Mouse (Mus musculus) spleen, adult 18-20 months (tissue): ENCODE results near the gene Cfd.

ENCODE experiments used
- DNase-seq, 2 experiments: peaks; one replicate each; pipeline ENCODE4 v3.0.0; 2022; ENCODE audit warnings: mixed read lengths in 2 of 2

Cfd gene

DNA sequence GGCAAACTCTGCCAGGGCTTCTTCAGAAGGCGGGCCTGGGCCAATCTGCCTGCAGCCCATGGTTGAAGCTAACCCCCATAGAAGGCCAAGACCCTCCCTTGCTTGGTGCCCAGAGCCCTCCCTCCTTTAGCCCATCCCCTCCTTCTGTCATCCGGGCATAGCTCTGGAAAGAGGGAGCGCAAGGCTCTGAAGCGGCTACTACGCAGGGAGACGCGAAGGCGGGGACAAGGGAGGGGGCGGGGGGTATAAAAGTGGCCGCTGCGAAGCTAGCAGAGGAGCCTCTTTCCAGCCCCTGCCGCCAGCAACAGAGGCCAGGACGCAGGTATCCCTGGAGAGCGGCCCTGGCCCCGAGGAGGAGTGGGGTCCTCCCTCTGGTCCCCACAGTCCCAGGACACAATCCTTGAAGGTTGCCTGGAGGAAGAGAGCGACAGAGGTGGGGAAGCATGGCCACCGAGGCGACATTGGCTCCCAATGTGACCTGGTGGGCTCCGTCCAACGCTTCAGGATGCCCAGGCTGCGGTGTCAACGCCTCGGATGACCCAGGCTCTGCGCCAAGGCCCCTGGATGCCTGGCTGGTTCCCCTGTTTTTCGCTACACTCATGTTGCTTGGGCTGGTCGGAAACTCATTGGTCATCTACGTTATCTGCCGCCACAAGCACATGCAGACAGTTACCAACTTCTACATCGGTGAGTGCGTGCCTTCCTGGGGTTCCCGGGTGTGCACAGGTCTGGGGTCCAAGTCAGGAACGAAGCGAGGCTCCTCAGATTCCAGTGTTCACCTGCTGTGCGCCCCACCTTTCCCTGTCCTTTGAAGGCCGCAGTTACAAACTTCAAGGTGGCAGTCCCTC, 27.8 kb downstream of the Cfd start:
- DNase-seq = no peak

DNA sequence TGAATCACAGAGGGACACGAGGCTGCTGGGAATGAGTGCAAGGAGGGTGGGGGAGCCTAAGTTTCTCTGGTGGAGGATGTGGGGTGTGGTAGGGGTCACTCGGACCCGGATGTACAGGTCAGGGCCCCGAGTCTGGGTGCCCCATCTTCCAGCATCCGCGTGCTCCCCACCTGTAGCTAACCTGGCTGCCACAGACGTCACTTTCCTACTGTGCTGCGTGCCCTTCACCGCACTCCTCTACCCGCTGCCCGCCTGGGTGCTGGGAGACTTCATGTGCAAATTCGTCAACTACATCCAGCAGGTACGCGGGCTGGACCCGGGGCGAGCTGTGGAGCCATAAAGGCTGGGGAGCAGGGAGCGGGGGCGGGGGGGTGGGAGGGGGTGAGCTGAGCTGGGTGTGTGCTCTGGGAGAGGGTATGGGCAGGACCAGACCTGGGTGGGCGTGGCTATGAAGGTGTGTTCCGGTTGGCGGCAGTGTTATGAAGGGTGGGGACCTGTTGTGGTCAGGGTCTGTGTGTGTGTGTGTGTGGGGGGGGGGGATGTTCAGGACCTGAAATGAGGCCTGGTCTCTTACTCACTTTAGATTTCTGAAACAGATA, 28.7 kb downstream of the Cfd start:
- DNase-seq = no peak

DNA sequence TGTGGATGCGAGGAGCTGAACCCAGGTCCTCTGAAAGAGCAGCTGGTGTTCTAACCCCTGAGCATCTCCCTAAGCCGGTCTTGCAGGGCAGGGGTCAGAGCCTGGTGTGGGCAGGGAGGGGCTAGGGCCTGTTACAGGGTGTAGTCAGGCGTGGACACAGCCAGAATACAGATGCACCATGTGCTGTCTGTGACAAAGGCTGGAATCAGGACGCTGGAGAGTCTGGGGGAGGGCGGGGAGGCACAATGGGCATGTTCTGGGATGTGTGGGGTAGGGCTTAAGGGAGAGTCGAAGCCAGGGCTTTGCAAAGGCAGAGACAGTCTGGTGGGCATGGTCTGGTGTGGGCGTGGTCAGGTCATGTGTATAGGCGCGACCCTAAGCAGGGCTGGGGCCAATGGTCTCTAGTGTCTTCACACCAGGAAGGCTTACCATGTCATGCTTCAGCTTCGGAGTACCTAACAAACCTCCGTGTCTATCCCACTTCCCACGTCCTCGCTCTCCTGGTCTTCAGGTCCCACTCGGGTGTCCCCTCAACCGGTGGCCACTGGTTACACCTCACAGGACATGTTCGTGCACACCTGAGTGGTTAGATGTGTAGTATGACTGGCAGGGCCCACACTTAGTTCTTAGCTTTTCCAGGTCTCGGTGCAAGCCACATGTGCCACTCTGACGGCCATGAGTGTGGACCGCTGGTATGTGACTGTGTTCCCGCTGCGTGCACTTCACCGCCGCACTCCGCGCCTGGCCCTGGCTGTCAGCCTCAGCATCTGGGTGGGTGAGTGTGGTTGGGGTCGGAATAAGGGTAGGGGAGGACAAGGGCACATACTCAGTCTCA, 29.6 kb downstream of the Cfd start:
- DNase-seq = no peak

DNA sequence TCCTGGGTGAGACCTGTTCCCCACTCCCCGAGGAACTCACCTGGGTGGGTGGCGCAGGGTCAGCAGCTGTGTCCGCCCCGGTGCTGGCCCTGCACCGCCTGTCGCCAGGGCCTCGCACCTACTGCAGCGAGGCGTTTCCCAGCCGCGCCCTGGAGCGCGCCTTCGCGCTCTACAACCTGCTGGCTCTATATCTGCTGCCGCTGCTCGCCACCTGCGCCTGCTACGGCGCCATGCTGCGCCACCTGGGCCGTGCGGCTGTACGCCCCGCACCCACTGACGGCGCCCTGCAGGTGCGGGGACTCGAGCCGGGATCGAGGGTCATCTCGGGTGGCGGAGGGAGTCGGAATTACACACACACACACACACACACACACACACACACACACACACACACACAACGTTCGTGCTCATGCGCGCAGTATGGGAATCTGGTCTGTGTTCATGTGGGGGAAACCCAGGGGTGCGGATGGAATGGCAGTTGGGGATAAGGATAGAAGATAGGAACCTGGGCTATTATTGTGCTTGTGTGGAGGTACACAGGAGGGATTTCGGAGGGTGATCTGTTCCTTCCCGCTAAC, 30.4 kb downstream of the Cfd start, which contains the start of gene R3hdm4:
Gene R3hdm4, minus strand, starts transcription at position 251 of the 578 bp plus-strand sequence.
- DNase-seq = no peak

DNA sequence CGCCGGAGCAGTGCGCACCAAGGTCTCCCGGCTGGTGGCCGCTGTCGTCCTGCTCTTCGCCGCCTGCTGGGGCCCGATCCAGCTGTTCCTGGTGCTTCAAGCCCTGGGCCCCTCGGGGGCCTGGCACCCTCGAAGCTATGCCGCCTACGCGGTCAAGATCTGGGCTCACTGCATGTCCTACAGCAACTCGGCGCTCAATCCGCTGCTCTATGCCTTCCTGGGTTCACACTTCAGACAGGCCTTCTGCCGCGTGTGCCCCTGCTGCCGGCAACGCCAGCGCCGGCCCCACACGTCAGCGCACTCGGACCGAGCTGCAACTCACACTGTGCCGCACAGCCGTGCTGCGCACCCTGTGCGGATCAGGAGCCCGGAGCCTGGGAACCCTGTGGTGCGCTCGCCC, 30.9 kb downstream of the Cfd start:
- DNase-seq = no peak

DNA sequence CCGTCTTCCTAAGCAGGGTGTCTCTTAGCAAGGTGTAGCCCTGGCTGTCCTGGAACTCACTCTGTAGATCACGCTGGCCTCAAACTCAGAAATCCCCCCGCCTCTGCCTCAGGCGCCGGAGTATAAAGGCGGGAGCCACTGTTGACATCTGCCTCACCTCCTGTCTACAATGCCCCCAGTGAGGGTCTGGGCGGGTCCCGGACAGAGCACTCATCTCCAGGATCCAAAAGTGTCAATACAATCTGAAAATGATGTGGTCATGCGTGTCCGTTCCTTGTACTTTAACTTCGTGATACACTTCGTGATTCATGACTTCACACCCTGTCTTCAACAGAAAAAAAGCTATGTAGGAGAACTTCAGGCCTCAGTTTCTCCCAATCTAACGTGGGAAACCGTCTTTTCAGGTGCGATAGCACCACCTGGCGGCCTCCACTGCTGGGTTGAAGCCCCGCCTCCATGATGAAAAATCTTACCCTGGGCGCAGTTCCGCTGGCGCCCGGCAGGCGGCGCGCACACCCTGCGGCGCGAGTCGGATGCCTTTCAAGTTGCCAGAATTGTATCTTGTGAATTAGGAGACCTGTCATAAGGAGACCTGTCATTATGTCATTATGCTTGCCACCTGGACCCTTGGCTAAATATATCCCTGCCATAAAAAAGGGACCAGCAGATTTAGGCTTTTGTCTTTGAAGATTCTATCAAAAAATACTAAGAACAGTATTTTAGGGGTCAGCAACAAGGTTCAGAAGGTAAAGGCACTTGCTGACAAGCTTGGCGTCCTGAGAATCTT, 34.5 kb downstream of the Cfd start:
- DNase-seq = peak; percentile 85 to 97

DNA sequence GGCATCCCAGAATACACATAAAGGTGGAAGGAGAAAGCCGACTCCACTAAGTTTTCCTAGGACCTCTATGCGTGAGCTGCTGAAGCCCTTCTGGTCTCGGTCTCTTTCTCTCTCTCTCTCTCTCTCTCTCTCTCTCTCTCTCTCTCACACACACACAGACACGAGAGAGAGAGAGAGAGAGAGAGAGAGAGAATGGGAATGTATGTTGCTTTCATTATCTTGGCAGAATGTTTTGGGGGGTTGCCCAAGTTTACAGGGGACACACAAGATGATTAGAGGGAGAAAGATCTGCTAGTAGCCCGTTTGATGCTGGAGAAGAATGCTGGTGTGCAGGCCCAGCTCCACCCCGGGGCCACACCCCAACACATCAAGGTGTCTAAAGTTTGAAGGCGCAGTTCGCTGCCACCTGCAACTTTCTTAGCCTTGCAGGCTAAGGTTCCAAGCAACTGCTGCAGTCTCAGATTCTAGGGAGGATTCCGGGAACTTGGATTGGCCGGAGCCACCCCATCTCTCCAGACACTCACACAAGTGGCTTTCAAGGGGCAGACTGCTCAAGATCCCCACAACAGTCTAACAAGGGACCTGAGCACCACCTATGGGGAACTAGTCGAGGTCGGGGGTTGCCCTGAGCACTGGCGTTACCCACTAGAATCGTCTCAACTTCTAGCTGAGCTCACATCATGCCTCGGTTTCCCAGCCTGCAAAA, 35.3 kb downstream of the Cfd start:
- DNase-seq = peak in 1 of 2 experiments; percentile 44

DNA sequence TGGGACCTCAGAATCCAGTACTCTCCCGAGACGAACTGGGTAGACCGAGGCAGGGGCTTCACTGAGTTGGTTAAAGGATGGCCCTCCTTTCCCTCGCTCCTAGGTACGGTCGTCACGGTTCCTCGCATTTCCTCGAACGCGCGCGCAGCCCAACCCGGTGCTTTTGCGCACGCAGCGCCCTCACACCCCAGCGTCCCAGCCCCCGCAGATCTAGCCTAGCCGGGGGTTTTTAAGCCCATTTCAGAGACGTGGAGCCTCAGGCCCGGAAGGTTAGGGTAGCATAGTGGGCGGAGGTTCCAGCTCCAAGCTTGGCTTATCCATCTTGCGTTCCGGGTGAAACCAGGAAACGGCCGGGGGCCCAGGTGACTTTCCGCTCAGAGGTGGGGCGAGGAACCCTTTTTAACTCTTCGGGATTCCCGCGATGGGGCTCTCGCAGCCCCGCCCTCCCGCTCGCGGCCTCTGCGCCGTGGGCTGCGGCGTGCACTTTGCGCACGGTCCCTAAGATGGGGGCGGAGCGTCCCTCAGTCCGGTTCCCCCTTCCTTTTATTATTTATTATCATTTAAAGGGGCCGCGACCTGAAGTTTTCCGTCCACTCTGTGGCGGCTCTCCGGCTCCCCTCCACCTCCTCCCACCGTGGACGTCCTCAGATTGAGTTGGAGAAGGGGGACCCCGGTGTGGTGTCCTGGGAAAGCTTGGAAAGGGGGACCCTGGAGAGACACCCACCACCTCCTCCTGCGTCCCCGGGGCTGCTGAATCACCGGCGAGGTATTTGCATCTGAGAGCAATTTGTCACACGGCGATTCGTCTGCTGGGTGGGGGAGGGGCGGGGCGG, 36.1 kb downstream of the Cfd start, which contains the start of gene Arid3a:
Gene Arid3a, plus strand, starts transcription at position 553 of the 833 bp plus-strand sequence.
- DNase-seq = peak; percentile 81 to 90

DNA sequence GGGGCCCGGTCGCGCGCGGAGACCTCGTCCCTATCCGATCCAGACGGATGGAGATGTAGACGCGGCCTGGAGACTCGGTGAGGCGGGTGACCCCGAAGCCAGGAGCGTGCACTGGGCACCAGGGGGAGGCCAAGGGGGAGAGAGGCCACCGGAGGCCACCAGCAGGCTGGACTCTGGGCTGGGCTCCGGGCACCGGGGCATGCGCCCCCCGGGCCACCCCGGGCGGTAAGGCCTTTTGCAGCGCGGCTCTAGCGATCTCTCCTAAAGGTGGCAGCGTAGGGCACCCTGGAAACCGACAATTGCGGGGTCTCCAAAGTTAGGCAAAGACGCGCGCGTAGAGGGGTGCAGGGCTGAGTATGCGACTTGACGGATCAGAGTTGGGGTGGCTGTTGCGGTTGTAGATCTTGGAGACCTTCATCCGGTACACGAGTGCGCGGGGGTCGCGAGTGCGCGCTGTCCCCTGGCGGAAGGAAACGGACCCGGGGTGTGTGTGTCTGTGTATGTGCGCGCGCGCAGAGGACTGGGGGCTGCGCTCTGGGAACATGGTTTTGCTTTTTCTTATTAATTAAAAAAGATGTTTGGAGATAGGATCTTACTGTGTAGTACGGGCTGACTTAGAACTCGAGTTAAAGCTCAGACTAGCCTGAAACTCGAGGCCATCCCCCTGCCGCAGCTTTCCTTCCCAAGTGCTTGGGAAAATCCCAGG, 36.8 kb downstream of the Cfd start:
- DNase-seq = peak; percentile 54 to 67

DNA sequence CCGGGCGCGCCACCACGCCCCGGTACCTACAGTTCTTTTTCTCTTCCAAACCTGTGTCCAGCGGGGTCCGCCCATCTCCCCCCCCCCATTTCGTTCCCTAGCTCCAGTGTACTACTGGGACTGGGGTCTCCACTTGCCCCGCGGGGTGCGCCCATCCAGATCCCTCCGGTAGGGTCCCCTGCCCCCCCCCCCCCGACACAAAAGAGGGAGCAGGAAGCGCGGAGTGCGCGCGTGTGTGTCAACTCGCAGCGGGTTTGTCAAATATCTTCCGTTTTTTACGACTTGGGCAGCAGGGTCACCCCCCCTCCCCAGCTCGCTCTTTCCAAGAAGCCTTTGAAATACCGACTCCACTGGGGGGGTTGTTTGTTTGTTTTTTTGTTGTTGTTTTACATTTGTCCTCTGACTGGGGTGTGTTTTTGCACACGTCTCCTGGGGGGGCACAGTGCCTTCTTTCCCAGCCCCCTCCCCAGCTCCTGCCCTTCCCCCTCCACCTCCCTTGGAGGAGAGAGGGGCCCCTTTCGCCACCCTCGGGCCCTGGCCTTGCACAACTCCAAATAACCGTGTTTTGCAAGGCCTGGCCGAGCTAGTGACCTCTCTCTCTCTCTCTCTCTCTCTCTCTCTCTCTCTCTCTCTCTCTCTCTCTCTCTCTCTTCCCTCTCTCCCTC, 37.5 kb downstream of the Cfd start:
- DNase-seq = peak in 1 of 2 experiments; percentile 42

DNA sequence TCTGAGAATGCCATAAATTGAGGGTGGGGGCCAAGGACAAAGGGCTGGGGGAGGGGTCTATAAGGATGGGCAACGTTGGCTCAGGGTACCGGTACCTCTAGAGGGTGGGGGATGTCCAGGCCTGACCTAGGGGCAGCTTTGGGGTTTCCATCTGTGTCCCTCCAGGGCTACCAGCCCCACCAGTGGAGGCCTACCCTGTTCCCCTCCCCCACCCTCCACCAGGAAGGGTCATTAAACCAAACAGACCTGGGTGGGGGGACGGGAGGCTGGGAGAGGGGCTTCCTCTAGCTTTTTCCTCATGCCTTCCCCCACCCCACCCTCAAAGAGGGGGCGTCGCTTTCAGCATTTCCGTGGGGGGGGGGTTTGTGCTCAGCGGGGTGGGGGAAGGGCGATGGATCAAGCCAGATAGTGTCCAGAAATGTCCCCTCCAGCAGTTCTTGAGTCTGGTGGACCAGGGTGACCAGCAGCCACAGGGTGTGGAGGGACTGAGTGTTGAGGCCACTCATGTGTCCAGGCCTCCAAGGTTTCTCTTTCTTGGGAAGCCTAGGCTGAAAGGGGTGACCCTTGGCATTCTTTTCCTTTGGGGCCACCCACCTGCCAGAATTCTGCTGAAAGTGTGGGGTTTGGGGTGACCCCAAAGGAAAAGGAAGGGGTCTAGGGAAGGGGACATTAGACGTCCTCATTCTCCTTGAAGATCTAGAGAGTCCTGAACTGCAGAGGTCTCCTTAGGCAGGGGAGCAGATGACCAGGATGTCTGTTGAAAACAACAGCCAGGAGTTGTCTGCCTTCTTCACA, 38.5 kb downstream of the Cfd start:
- DNase-seq = no peak

DNA sequence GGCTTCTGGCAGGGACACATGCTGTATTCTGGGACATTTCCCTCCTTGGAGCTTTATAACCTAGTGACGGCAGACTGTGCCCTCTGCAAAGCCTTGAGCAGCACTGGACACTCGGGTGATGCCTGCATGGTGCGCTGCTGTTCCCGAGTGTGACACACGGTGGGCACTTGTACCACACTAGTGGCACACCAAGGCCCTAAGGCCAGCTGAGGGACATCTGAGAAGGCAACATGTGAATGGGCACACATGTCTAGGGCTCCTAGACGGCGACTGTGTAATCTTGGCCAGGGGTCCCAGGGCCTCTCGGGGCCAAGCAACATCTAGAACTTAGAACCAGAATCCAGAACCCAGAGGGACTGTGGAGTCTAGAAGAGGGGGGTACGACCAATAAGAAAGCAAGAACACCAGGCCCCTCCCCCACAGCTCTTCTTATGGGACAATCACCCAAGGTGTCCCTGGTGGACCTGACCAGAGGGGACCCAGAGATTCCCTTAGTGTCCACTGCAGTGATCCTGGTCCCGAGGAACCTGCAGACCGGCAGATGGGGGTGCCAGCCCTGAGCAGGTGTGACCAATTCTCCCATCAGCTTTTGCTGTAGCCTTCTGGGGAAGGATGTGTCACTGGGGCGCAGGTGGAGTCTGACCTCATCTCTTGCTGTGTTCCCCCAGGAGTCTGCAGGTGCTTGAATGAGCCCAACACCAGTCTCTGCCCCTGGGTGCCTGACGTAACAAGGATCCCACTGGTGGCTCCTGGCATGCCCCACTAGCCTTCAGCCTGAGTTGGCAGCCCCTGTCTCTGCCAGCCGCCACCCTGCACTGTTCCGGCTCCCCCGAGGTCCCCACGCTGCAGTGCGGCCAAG, 39.5 kb downstream of the Cfd start:
- no peak for DNase-seq

DNA sequence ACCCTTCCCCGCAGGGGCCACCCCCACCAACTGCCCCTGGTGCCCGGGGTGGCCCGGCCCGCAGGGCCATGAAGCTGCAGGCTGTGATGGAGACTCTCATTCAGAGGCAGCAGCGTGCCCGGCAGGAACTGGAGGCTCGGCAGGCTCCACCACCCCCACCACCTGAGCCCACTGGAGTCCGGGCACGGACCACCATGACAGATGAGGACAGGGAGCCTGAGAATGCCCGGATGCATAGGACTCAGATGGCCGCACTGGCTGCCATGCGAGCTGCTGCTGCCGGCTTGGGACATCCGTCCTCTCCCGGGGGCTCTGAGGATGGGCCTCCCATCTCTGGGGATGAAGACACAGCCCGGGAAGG, 40.2 kb downstream of the Cfd start:
- no peak for DNase-seq

DNA sequence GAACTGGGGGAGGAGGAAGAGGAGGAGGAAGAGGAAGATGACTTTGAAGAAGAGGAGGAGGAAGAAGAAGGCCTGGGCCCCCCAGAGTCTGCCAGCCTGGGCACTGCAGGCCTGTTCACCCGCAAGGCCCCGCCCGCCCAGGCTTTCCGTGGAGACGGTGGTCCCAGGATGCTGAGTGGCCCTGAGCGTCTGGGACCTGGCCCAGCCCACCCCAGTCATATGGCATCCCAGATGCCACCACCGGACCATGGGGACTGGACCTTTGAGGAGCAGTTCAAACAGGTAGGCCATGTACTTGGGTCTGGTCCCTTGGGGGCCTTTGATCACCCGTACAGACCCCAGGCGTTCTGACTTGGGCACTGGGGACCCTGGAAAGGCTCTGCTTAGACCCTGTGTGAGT, 41.1 kb downstream of the Cfd start:
- no peak for DNase-seq

DNA sequence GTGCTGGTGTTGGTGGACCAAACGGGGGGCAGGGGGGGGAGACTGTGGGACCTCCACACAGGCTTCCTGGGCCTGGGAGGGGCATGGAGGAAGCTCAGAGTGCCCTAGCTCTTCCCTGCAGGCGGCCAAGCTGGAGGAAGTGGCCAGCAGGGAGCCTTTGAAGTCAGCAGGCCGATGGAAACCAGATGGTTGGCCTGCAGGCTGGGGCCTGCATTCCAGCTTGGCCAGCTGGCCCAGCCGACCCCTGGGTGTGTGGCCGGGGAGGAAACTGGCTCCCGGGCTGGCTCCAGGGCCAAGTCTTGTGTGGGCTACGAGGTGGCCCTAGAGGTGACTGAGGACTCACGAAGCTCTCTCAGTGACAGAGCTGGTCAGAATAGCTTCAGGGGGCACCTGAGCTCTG, 42.1 kb downstream of the Cfd start:
- DNase-seq = no peak

DNA sequence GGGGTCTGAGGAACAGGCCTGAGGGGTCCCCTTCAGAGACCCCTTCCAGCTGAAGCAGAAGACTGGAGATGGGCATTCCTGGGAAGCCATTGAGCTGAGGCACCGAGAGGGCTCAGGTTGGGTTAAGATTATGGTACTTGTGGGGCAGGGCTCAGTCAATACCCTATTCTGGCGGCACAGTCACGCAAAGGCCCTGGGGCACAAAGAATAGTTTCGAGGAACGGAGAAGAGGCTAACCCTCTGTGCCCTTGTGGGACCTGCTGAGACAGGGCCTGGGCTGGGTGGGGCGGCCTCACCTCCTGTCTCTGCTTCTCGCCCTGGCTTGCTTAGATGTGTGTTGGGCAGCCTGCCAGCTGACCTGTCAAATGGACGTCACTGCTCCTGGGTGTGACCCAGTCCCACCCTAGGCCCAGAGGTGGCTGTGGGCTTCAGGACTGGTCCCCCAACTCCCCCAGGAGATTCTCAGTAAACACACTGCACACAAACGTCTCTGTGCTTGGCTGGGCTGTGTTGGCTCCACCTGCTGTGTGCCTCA, 42.6 kb downstream of the Cfd start:
- DNase-seq = no peak

DNA sequence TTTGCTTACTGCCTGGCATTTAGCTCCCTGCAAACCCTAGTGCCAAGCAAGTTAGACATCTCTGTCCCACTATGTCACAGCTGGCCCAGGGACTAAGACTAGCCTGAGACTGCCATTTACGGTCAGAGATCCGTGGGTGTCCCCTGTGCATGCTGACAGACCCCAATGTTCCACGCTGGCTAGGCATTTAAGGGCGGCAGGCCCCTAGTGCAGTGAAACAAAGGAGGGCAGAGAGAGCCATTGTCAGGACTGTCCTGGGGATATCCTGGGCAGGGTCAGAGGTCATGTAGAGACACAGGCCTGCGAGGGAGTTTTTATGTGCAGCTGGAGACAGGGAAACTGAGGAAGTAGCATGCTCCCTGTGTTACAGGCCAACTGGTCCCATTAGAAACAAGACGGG, 43.2 kb downstream of the Cfd start:
- no peak for DNase-seq
